Mouse (Mus musculus) bone marrow, adult 2 months (tissue): ENCODE results near the gene Frmd3. TPM values are rescaled to one million over a fixed set of nuclear protein-coding genes. Genes with fewer than 3 reads are reported as not detected.
"Not testable (repeated sequence)": the region's sequence is repeated elsewhere in the genome, so short reads cannot be mapped to it uniquely, and the experiment has no call there.

Experiments used
- H3K27ac ChIP-seq: fragments of 200-500 bp; 2 replicates; pipeline ENCODE4 v1.5.1; 2012; ENCODE audit warnings: low read depth, mild to moderate bottlenecking, control low read depth, inconsistent platforms, low read length; ENCODE audit not compliant: control insufficient read depth, poor library complexity, insufficient read depth
- H3K4me1 ChIP-seq: fragments of 200-500 bp; 2 replicates; pipeline ENCODE4 v1.6.1; 2011; ENCODE audit warnings: low read length; ENCODE audit not compliant: control insufficient read depth, insufficient read depth
- H3K4me3 ChIP-seq: fragments of 200-500 bp; replicated peaks from 2 replicates; pipeline ENCODE3; 2011; ENCODE audit warnings: mild to moderate bottlenecking, low read depth, low read length, control low read depth; ENCODE audit not compliant: control insufficient read depth
- CTCF ChIP-seq: fragments of 200-500 bp; IDR thresholded peaks from 2 replicates; pipeline ENCODE4 v1.5.1; 2011; ENCODE audit warnings: low read length, control low read depth; ENCODE audit not compliant: control insufficient read depth, insufficient read depth
- POLR2A ChIP-seq: fragments of 200-500 bp; IDR thresholded peaks from 2 replicates; pipeline ENCODE4 v1.6.1; 2011; ENCODE audit warnings: low read depth, mild to moderate bottlenecking, control low read depth, low read length, borderline replicate concordance; ENCODE audit not compliant: control insufficient read depth
- WGBS: fragments of 180-500 bp; shearing (Covaris S2); methylation state at CpG from one replicate; pipeline ENCODE4 v1.1.7; 2018; 5-methylcytosine and 5-hydroxymethylcytosine counted together
- polyA plus RNA-seq: library from polyadenylated mRNA; stranded (reverse); fragments of >200 nt; gene quantifications from 2 replicates; pipeline ENCODE4 v1.2.4, GENCODE M21; 2011; ENCODE audit warnings: low replicate concordance; ENCODE audit not compliant: missing spikeins, insufficient read depth, insufficient read length

The Frmd3 gene
- polyA plus RNA-seq, 1 experiment, result 1.1 TPM

DNA sequence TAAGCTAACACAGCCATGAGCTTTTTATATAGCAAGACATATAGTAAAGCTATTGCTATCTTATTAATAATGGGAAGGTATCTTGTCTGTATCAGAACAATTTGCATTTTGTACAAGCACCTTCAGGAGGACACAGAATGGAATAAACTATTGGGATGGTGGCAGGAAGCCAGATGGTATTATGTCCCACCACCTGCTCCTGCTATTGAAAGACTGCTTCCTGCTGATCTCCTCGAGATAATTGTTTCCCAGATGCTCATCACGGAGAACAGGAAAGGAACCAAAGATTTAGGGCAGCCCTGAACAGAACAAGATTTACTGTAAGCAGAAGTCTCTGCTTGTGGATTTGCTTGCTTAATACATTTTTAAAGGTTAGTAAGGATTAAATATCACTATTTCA lies 63.5 kb downstream of the Frmd3 start:
- TF ChIP-seq POLR2A, result no peak
- no peak for TF ChIP-seq CTCF

DNA sequence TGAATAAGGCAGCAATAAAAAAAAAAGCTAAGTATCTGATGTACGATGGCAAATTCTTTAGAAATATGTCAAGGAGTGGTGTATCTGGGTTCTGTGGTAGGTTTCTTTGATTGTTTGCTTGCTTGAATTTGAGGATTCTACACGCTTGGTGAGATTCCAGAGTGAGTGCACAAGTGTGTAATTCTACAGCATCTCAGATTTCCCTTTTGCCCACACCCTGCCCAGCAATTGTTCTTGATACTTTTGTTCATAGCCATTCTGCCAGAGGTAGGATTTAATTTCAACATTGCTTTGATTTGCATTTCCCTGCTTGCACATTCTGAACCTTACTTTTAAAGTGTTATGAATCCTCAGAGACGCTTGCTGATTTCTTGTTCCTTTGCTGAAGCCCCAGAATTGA lies 97.6 kb downstream of the Frmd3 start:
- Histone ChIP-seq H3K4me3 (no peak overlapping the region), H3K27ac (no peak overlapping the region), H3K4me1 (no peaks in the 10 kb centered on the region)
- 67% methylated on average over 3 of the region's 3 CpGs for WGBS
- TF ChIP-seq POLR2A (no peak), CTCF (no peak)

More for the DNA sequence above, 63.5 kb downstream of the Frmd3 start:
- WGBS, result 21% methylated on average over 2 of the region's 2 CpGs
- Histone ChIP-seq H3K4me1 (no peaks in the 10 kb centered on the region), H3K27ac (no peak overlapping the region), H3K4me3 (no peak overlapping the region)

DNA sequence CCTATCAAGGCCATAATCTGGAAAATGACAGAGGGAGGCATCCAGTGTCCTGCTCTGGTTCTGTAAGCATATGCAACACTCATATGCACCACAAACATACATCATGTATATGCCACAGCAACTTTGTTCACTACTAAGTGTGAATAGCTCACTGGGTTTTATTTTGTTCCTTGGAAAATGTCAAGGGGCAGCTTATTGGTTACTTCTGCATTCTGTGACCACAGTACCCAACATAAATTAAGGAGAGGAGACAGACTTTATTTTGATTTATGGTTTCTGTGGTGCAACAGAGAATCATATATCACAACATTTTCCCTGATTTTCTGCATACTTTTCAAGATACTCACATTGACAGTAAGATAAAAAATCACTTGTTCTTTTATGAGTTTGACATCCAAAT lies 178.3 kb downstream of the Frmd3 start:
- H3K4me3 ChIP-seq, result no peak overlapping the region
- H3K27ac ChIP-seq, result no peak overlapping the region
- no peaks in the 10 kb centered on the region for H3K4me1 ChIP-seq
- TF ChIP-seq POLR2A, result no peak

DNA sequence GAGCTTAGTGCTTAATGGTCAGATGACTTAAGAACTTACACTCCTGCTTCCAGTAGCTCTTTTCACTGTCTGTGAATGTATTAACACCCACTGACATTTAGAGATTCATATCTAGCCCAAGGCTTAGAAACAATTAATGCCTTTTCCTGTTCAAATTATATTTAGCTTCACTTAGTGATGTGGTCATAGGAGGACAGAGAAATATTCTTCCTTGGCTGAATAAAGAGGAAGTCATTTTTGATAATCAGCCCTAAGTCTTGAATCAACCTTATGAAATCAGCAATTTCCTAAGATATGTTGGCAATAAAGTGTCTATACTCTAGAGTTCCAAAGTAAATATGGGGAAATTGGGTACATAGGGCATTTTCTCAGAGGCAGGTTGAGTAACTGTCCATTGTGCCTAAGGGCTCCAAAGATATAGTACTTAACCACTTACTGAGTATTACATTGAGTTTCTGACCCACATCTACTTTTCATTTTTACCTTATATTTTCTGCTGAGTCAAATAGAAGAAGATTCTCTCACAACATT lies 188.1 kb downstream of the Frmd3 start:
- Histone ChIP-seq H3K27ac (no peak overlapping the region), H3K4me3 (no peak overlapping the region)
- no peak for TF ChIP-seq CTCF
- no peak for TF ChIP-seq POLR2A

DNA sequence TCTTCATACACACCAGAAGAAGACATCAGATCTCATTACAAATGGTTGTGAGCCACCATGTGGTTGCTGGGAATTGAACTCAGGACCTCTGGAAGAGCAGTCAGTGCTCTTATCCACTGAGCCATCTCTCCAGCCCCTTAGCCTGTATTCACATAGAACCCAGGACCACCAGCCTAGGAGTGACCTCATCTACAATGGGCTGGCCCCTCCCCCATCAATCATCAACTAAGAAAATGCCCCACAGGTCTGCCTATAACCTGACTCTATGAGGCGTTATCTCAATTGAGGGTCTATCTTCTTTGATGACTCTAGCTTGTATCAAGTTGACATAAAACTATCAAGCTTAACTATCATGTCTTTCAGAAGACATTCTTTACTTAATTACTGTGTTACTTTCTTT lies 208.5 kb downstream of the Frmd3 start:
- not testable (repeated sequence) for H3K27ac ChIP-seq, H3K4me3 ChIP-seq, H3K4me1 ChIP-seq
- 82% methylated on average over 1 of the region's 1 CpGs for WGBS

More for the DNA sequence above, 188.1 kb downstream of the Frmd3 start:
- no peaks in the 10 kb centered on the region for H3K4me1 ChIP-seq

DNA sequence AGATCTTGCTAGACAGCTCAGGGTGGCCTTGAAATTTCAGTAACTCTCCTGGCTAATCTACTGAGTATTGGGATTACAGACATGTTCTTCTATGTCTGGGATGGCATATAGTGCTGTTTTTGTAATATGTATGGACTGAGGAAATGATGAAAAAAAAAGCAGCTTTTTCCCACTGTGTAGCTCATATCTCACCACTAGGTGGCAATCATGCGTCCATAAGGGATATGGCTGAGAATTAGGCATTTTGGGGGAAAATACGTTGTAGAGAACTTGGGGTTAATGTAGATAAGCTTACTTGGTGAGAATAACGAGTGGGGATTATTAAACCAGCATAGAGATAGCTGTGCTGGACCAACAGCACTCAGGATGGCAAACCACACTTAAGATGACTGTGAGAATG lies 209.1 kb downstream of the Frmd3 start:
- no peak for TF ChIP-seq POLR2A
- no peak for TF ChIP-seq CTCF

DNA sequence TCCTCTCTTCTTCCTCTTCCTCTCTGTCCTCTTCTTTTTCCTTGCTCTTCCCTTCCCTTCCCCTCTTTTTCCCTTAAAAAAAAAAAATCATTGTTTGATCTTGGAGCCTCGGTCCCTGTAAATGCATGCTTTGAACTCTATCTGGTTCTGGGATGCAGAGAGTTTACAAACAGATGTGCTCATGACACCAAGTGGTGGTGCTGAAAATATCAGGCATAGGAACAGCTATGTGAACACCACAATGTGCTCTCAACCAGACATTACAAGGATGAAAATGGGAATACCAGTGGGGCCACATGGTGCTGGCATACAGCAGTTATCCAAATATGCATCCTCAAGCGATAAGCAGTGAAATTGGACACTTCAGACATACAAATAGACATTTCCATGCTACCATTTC lies 211.0 kb downstream of the Frmd3 start:
- TF ChIP-seq POLR2A (no peak), CTCF (no peak)
- no peak overlapping the region for H3K27ac ChIP-seq
- no peak overlapping the region for H3K4me3 ChIP-seq
- peaks cover 1% of the 10 kb centered on the region; the same call in 1 of the 2 replicates for H3K4me1 ChIP-seq
- 71% methylated on average over 2 of the region's 2 CpGs for WGBS

More for the DNA sequence above, 209.1 kb downstream of the Frmd3 start:
- 15% methylated on average over 3 of the region's 3 CpGs for WGBS
- H3K27ac ChIP-seq, result no peak overlapping the region
- H3K4me3 ChIP-seq, result no peak overlapping the region
- peaks cover 1% of the 10 kb centered on the region; the same call in 1 of the 2 replicates for H3K4me1 ChIP-seq

DNA sequence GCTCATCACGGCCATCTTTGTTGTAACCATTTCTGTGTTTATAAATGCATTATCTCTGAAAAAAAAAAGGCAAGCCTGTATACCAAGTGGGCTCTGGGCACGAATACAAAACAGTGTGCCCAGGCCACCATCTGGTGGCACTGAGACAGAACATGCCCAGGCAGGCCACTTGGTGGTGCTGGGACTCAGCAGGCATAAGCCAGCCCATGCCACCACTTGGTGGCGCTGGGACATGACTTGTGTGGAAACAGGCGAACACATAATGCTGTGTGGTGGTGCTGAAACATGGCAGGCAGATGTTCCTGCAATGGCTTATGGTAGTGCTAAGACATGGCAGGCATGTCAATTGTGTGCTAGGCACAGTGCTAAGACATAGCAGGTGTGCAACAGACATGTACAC lies 217.8 kb downstream of the Frmd3 start:
- H3K4me1 ChIP-seq, result no peaks in the 10 kb centered on the region
- no peak overlapping the region for H3K4me3 ChIP-seq
- H3K27ac ChIP-seq, result no peak overlapping the region
- WGBS, result 56% methylated on average over 4 of the region's 4 CpGs
- TF ChIP-seq CTCF, result peak; percentile 63; the same call in 1 of the 2 replicates
- no peak for TF ChIP-seq POLR2A

DNA sequence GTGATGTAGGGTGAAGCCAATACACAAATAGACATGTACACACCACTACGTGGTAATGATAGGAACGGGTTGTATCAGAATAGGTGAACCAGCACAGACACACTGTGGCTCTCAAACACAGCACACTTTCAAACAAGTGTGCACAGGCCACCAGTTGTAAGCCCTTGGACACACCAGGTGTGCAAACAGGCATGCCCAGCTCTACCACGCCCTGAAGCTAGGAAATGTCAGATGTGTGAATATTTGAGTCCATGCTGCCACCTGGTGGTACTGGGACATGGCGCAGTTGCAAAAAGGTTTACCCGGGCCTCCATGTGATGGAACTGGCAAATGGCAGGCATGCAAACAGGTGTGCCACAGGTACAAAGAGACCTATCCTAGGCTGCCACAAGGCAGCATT lies 218.2 kb downstream of the Frmd3 start:
- Histone ChIP-seq H3K27ac (no peak overlapping the region), H3K4me1 (no peaks in the 10 kb centered on the region), H3K4me3 (no peak overlapping the region)
- whole genome bisulfite sequencing, result 62% methylated on average over 5 of the region's 5 CpGs
- TF ChIP-seq CTCF, result peak; percentile 68
- no peak for TF ChIP-seq POLR2A
